Mouse (Mus musculus): ENCODE data around the gene Map3k13. TPM values are rescaled to one million over a fixed set of nuclear protein-coding genes. Genes with fewer than 3 reads are reported as not detected.

Map3k13 gene
- total and polyA plus RNA-seq, 3 experiments = 0.23 to 0.82 TPM; not detected in 1

DNA sequence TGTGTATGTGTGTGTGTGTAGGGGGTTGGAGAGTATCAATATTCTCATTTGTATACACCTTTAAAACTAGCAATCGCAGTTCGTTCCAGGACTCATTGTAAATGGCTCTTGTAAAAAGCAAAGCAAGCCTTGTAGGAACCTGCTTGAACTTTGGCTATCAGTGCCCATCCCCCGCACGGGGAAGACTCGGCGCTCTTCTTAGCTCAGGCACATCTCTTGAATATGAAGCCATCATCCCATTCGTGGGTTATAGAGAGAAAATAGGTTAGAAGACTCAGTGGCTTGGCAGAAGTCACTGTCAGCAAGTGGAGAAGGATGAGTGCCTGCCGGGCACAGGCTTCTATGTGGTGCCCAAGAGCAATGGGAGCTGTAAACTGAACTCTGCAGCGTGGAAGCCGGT is 110.5 kb downstream of the Map3k13 start:
- TF ChIP-seq GABPA (IDR thresholded peaks at IDR 0.05; ENCODE audit: low read depth, low read length) (no peak), HCFC1 (IDR thresholded peaks at IDR 0.05; ENCODE audit: low read depth, low read length) (no peak), ZMIZ1 (IDR thresholded peaks at IDR 0.05; ENCODE audit: low read depth, low read length) (no peak), POLR2A (IDR thresholded peaks at IDR 0.05; ENCODE audit: control insufficient read depth in 1 of 2, insufficient read depth in 1 of 2, low read depth in 1 of 2, low read length in 2 of 2, poor library complexity in 1 of 2) (no peak), TBP (IDR thresholded peaks at IDR 0.05; ENCODE audit: low read depth, low read length) (no peak), MEF2A (IDR thresholded peaks at IDR 0.05; ENCODE audit: extremely low read depth, insufficient replicate concordance, low read depth, low read length, poor library complexity, severe bottlenecking) (no peak), TAL1 (IDR thresholded peaks at IDR 0.05; ENCODE audit: low read length) (no peak), POLR2AphosphoS5 (IDR thresholded peaks at IDR 0.05; ENCODE audit: borderline replicate concordance, low read depth, low read length) (no peak), EP300 (IDR thresholded peaks at IDR 0.05; ENCODE audit: low read depth in 1 of 2, low read length in 2 of 2) (no peak), ZC3H11A (IDR thresholded peaks at IDR 0.05; ENCODE audit: low read depth, low read length) (no peak), MAZ (IDR thresholded peaks at IDR 0.05; ENCODE audit: low read depth, low read length) (no peak), JUND (IDR thresholded peaks at IDR 0.05; ENCODE audit: low read depth, low read length) (no peak), ETS1 (IDR thresholded peaks at IDR 0.05; ENCODE audit: low read depth, low read length) (no peak), CHD2 (IDR thresholded peaks at IDR 0.05; ENCODE audit: low read length) (no peak), CHD1 (IDR thresholded peaks at IDR 0.05; ENCODE audit: low read depth, low read length) (no peak), RCOR1 (IDR thresholded peaks at IDR 0.05; ENCODE audit: low read depth, low read length) (no peak), E2F4 (IDR thresholded peaks at IDR 0.05; ENCODE audit: borderline replicate concordance, low read depth, low read length) (no peak)
- H3K27me3 ChIP-seq (ENCODE audit: control insufficient read depth in 1 of 2, insufficient read depth in 2 of 2, low read length in 2 of 2) = no peaks in the 10 kb centered on the region; a peak in 1 of 4 replicates
- no peak for DNase-seq (ENCODE audit: low read depth, low spot score)
- no peaks in the 10 kb centered on the region for H3K36me3 ChIP-seq (ENCODE audit: control insufficient read depth in 1 of 2, insufficient read depth in 2 of 2, low read length in 2 of 2)
- H3K4me3 ChIP-seq (ENCODE audit: control insufficient read depth in 1 of 2, insufficient read depth in 1 of 2, low read depth in 2 of 2, low read length in 2 of 2) = no peak overlapping the region
- no peaks in the 10 kb centered on the region for H3K4me1 ChIP-seq (ENCODE audit: control insufficient read depth in 1 of 2, insufficient read depth in 2 of 2, low read length in 2 of 2)
- H3K27ac ChIP-seq (ENCODE audit: control insufficient read depth, low read depth, low read length) = no peak overlapping the region
- H3K9ac ChIP-seq (ENCODE audit: control insufficient read depth, low read depth, low read length, poor library complexity, severe bottlenecking) = no peak overlapping the region
- no peaks in the 10 kb centered on the region for H3K9me3 ChIP-seq (replicated peaks; ENCODE audit: insufficient read depth, low read length)
- no peaks in the 10 kb centered on the region for H3K79me2 ChIP-seq (ENCODE audit: control insufficient read depth, insufficient read depth, low read length, poor library complexity)

DNA sequence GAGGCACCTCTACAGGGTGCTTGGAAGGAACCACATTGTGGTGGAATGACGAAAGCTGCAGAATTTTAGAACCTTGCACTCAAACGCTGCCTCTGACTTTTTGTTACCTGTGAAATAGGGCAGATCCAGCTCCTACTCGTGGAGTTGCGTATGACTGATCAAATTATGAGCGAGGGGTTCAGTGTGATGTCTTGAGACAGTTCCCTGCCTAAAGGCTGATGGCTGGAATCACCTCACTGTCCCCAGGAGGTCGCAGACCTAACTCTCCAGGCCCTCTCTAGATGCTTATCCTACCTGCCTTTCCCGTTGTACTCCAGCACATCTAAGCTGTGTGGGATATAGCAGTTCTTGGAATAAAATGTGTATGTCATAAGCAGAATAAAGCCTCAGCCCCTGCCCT is 111.8 kb downstream of the Map3k13 start:
- Histone ChIP-seq H3K79me2 (ENCODE audit: control insufficient read depth, insufficient read depth, low read length, poor library complexity) (no peaks in the 10 kb centered on the region), H3K27me3 (ENCODE audit: control insufficient read depth in 1 of 2, insufficient read depth in 2 of 2, low read length in 2 of 2) (no peaks in the 10 kb centered on the region), H3K27ac (ENCODE audit: control insufficient read depth, low read depth, low read length) (no peak overlapping the region), H3K9ac (ENCODE audit: control insufficient read depth, low read depth, low read length, poor library complexity, severe bottlenecking) (no peak overlapping the region), H3K36me3 (ENCODE audit: control insufficient read depth in 1 of 2, insufficient read depth in 2 of 2, low read length in 2 of 2) (no peaks in the 10 kb centered on the region), H3K4me3 (ENCODE audit: control insufficient read depth in 1 of 2, insufficient read depth in 1 of 2, low read depth in 2 of 2, low read length in 2 of 2) (no peak overlapping the region), H3K9me3 (replicated peaks; ENCODE audit: insufficient read depth, low read length) (no peaks in the 10 kb centered on the region), H3K4me1 (ENCODE audit: control insufficient read depth in 1 of 2, insufficient read depth in 2 of 2, low read length in 2 of 2) (no peaks in the 10 kb centered on the region)
- TF ChIP-seq NELFE (IDR thresholded peaks at IDR 0.05; ENCODE audit: low read depth, low read length) = no peak
- no peak for TF ChIP-seq ELF1 (IDR thresholded peaks at IDR 0.05; ENCODE audit: low read depth, low read length)
- no peak for TF ChIP-seq MYC (IDR thresholded peaks at IDR 0.05; ENCODE audit: low read depth, low read length)
- TF ChIP-seq UBTF (IDR thresholded peaks at IDR 0.05; ENCODE audit: borderline replicate concordance, insufficient read depth, low read depth, low read length) = no peak
- no peak for TF ChIP-seq MAZ (IDR thresholded peaks at IDR 0.05; ENCODE audit: low read depth, low read length)
- no peak for TF ChIP-seq ZC3H11A (IDR thresholded peaks at IDR 0.05; ENCODE audit: low read depth, low read length)
- TF ChIP-seq MAX (IDR thresholded peaks at IDR 0.05; ENCODE audit: low read length) = no peak
- no peak for TF ChIP-seq ETS1 (IDR thresholded peaks at IDR 0.05; ENCODE audit: low read depth, low read length)
- no peak for TF ChIP-seq CTCF (IDR thresholded peaks at IDR 0.05 in 2 of 3, conservative IDR thresholded peaks at IDR 0.05 in 1 of 3; ENCODE audit: control insufficient read depth in 1 of 3, insufficient read depth in 1 of 3, low read depth in 2 of 3, low read length in 3 of 3, poor library complexity in 1 of 3, severe bottlenecking in 1 of 3)
- no peak for TF ChIP-seq CHD1 (IDR thresholded peaks at IDR 0.05; ENCODE audit: low read depth, low read length)
- TF ChIP-seq RCOR1 (IDR thresholded peaks at IDR 0.05; ENCODE audit: low read depth, low read length) = no peak
- no peak for TF ChIP-seq GABPA (IDR thresholded peaks at IDR 0.05; ENCODE audit: low read depth, low read length)
- TF ChIP-seq TAL1 (IDR thresholded peaks at IDR 0.05; ENCODE audit: low read length) = no peak
- DNase-seq (ENCODE audit: low read depth, low spot score) = no peak

Measured in MEL (cell line).